Mouse (Mus musculus) bone marrow macrophage, adult 2 months (primary cell): ENCODE data around the gene Me3.

Source experiments
- CTCF ChIP-seq: IDR thresholded peaks from 2 replicates; pipeline ENCODE4 v1.5.1; 2012; ENCODE audit warnings: low read depth, mild to moderate bottlenecking, low read length, moderate library complexity
- POLR2A ChIP-seq: IDR thresholded peaks from 2 replicates; pipeline ENCODE4 v1.6.1; 2012; ENCODE audit warnings: mild to moderate bottlenecking, low read depth, low read length, borderline replicate concordance

DNA sequence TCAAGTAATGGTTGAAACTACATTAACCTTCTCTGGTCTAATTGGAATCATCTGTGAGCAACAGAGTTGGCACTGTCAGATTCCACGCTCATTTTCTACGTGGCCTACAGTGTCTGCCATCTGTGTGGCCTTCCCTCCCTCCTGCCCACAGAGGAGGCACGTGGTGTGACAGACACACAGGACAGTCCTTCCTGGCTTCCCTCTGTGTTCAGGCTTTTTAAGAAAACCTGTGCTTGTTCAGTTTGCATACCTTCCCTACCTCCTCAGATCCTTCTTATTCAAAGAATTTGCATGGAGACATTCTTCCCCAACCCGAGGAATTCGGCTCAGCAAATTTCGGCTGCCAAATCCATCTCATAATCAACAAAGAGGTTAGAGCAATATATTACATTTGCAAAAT lies 137.8 kb downstream of the Me3 start:
- TF ChIP-seq POLR2A (no peak), CTCF (no peak)
